In the genomic region with DNA sequence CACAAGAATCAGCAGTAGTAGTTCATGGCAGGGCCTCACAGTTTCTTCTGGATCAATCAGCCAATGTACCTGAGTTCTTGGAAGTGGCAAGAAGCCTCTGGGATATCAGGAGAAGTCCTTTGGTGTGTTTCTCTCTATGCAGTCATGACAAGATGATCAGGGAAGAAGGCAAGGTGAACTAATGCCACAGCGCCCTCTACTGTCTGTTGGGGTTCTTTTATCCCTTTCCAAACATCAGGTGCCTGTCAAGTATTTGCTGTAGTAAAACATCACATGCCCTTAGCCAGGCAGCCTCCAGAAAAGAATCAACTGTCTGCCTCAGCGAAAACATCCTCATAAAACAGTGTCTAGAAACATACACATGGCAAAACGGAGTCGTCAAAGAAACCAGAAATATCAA, we compare ENCODE assay signal across 24 mouse cellular contexts. TPM values are rescaled to one million over a fixed set of nuclear protein-coding genes. Genes with fewer than 3 reads are reported as not detected.
"Had no signal": no experiment of that assay in that cellular context is flagged by ENCODE, and none has a peak within 500 bp of the region (broad histone marks: within the 10 kb centered on the region; RNA-seq: fewer than 3 reads in every experiment).

No protein-coding gene starts in this region.

- DNase-seq: kidney, postnatal 10 days; kidney, postnatal 36 days; liver; liver, embryonic 13.5 days; lung, adult 2 months; lung, postnatal 14 days; right cerebral cortex, adult 18-20 months; right cerebral cortex, postnatal 14 days; right cerebral cortex, postnatal 4 days; thymus, adult 2 months; thymus, postnatal 14 days; thymus, postnatal 4 days had no signal

- H3K27ac ChIP-seq: kidney, embryonic 15.5 days; limb, embryonic 10.5 days; limb, embryonic 13.5 days; liver, embryonic 13.5 days; macrophage; midbrain, embryonic 12.5 days; midbrain, embryonic 15.5 days; neural tube, embryonic 12.5 days; neural tube, embryonic 15.5 days; stomach, postnatal 0 days had no signal

- H3K4me1 ChIP-seq: kidney, embryonic 15.5 days; limb, embryonic 10.5 days; limb, embryonic 13.5 days; liver, embryonic 13.5 days; midbrain, embryonic 12.5 days; midbrain, embryonic 15.5 days; neural tube, embryonic 12.5 days; neural tube, embryonic 15.5 days had no signal

- H3K27me3 ChIP-seq: kidney, embryonic 15.5 days; limb, embryonic 13.5 days; liver, embryonic 13.5 days; midbrain, embryonic 12.5 days; midbrain, embryonic 15.5 days; neural tube, embryonic 12.5 days; neural tube, embryonic 15.5 days had no signal

- H3K4me3 ChIP-seq: kidney, embryonic 15.5 days; limb, embryonic 10.5 days; limb, embryonic 13.5 days; liver, embryonic 13.5 days; midbrain, embryonic 12.5 days; midbrain, embryonic 15.5 days; neural tube, embryonic 12.5 days; neural tube, embryonic 15.5 days had no signal

- H3K4me2 ChIP-seq: kidney, embryonic 15.5 days; limb, embryonic 13.5 days; liver, embryonic 13.5 days; midbrain, embryonic 12.5 days; midbrain, embryonic 15.5 days; neural tube, embryonic 12.5 days; neural tube, embryonic 15.5 days had no signal

- H3K9ac ChIP-seq: kidney, embryonic 15.5 days; limb, embryonic 13.5 days; liver, embryonic 13.5 days; midbrain, embryonic 12.5 days; midbrain, embryonic 15.5 days; neural tube, embryonic 12.5 days; neural tube, embryonic 15.5 days had no signal

- H3K36me3 ChIP-seq: kidney, embryonic 15.5 days; limb, embryonic 10.5 days; limb, embryonic 13.5 days; liver, embryonic 13.5 days; midbrain, embryonic 12.5 days; midbrain, embryonic 15.5 days; neural tube, embryonic 12.5 days; neural tube, embryonic 15.5 days had no signal

- ATAC-seq: midbrain, embryonic 15.5 days had no signal

RNA-seq across cellular contexts. Expression of a gene that starts 6.7 kb away (rescaled TPM):
- polyA plus RNA-seq: kidney, embryonic 15.5 days; limb, embryonic 10.5 days; limb, embryonic 13.5 days; liver, embryonic 13.5 days; liver, embryonic 16.5 days; lung, adult 2 months; lung, embryonic 16.5 days; macrophage; midbrain, embryonic 12.5 days; midbrain, embryonic 15.5 days; neural tube, embryonic 12.5 days; neural tube, embryonic 15.5 days; stomach, embryonic 14.5 days; stomach, postnatal 0 days; thymus, adult 2 months had no signal
